Mouse (Mus musculus): Measurements from ENCODE around the gene Rps4x. TPM values are rescaled to one million over a fixed set of nuclear protein-coding genes. Genes with fewer than 3 reads are reported as not detected.

Rps4x gene
- polyA plus RNA-seq, 1 experiment from 2014 or later: 592 TPM

DNA sequence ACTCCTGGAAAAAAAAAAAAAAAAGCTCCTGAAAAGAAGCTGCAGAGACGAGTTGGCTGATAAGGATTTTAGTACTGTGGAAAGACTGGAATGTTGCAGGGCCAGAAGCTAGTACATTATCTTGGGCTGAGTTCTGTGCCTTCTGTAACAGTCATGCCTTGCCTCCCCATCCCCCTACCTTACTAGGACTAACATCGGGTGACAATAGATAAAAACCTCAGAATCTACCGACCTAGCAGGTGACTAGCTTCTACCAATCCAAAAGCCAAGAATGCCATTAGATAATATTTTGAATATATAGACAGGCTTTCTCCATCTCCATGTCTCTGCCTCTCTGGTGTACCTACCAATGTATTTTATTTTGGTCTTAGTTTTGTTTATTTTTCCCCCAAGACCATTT lies 18.3 kb downstream of the Rps4x start:
- no peaks in the 10 kb centered on the region for H3K36me3 ChIP-seq (ENCODE audit: control insufficient read depth, insufficient read depth, low read length)
- DNase-seq (ENCODE audit: low spot score): no peak
- ATAC-seq (ENCODE audit: insufficient read depth, low FRiP score, low TSS enrichment): no peak
- 65% methylated on average over 3 of the region's 3 CpGs for WGBS
- H3K9ac ChIP-seq (ENCODE audit: low read length): no peak overlapping the region
- H3K27ac ChIP-seq (ENCODE audit: low read depth, low read length): no peak overlapping the region
- no peaks in the 10 kb centered on the region for H3K27me3 ChIP-seq (ENCODE audit: control insufficient read depth, insufficient read depth, low read length)
- H3K4me1 ChIP-seq (ENCODE audit: control insufficient read depth, insufficient read depth, low read length): no peaks in the 10 kb centered on the region
- no peak overlapping the region for H3K4me2 ChIP-seq (ENCODE audit: low read depth)
- no peaks in the 10 kb centered on the region for H3K9me3 ChIP-seq (ENCODE audit: control insufficient read depth, low read length)
- no peak overlapping the region for H3K4me3 ChIP-seq (ENCODE audit: low read depth, low read length)

GRCm38 (mm10) chrX:102170135-102170534 lies 19.1 kb downstream of the Rps4x start:
- 55% methylated on average over 3 of the region's 3 CpGs for WGBS

DNA sequence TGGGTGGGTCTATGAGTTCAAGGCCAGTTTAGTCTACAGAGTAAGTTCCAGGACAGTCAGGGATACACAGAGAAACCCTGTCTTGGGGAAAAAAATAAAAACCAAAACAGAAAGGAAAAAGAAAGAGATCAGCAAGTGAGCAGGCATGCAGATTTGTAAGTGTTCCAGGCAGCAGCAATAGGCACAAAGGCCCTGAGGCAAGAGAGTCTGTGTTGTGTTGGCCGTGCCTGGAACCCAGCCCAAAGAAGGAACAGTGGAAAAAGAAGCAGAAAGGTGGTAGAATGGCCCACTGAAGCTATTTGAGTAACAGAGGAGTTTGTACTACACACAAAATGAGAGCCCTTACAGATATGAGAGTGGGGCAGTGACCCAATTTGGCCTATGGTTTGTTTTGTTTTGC lies 19.5 kb downstream of the Rps4x start:
- no peak overlapping the region for H3K9ac ChIP-seq (ENCODE audit: low read length)
- H3K27me3 ChIP-seq (ENCODE audit: control insufficient read depth, insufficient read depth, low read length): no peaks in the 10 kb centered on the region
- H3K9me3 ChIP-seq (ENCODE audit: control insufficient read depth, low read length): no peaks in the 10 kb centered on the region
- H3K27ac ChIP-seq (ENCODE audit: low read depth, low read length): no peak overlapping the region
- no peaks in the 10 kb centered on the region for H3K4me1 ChIP-seq (ENCODE audit: control insufficient read depth, insufficient read depth, low read length)
- no peak for DNase-seq (ENCODE audit: low spot score)
- ATAC-seq (ENCODE audit: insufficient read depth, low FRiP score, low TSS enrichment): no peak
- H3K4me3 ChIP-seq (ENCODE audit: low read depth, low read length): no peak overlapping the region
- no peak overlapping the region for H3K4me2 ChIP-seq (ENCODE audit: low read depth)
- H3K36me3 ChIP-seq (ENCODE audit: control insufficient read depth, insufficient read depth, low read length): no peaks in the 10 kb centered on the region
- WGBS: 79% methylated on average over 1 of the region's 1 CpGs

More at GRCm38 (mm10) chrX:102170135-102170534, 19.1 kb downstream of the Rps4x start:
- no peaks in the 10 kb centered on the region for H3K36me3 ChIP-seq (ENCODE audit: control insufficient read depth, insufficient read depth, low read length)
- H3K27ac ChIP-seq (ENCODE audit: low read depth, low read length): no peak overlapping the region
- no peaks in the 10 kb centered on the region for H3K9me3 ChIP-seq (ENCODE audit: control insufficient read depth, low read length)
- no peaks in the 10 kb centered on the region for H3K27me3 ChIP-seq (ENCODE audit: control insufficient read depth, insufficient read depth, low read length)
- no peak overlapping the region for H3K4me3 ChIP-seq (ENCODE audit: low read depth, low read length)
- H3K9ac ChIP-seq (ENCODE audit: low read length): no peak overlapping the region
- no peak overlapping the region for H3K4me2 ChIP-seq (ENCODE audit: low read depth)
- no peak for DNase-seq (ENCODE audit: low spot score)
- H3K4me1 ChIP-seq (ENCODE audit: control insufficient read depth, insufficient read depth, low read length): no peaks in the 10 kb centered on the region
- no peak for ATAC-seq (ENCODE audit: insufficient read depth, low FRiP score, low TSS enrichment)

DNA sequence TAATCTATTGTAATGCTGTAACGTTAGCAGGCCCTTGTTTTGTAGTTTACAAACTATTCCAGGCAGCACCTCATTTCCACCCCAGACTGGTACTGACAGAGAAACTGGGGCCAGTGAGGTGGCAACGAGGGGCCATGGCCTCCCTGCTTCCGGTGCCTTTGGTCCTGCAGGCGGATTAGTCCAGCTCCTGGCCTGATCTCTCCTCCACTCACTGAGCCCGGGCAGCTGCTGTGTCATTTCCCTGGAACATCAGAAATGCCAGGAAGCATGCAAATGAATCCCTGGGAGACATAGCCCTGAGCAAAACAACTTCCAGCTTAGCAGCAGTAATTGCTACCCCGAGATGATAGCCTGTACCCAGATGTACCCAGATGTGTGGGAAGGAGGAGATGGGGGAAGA lies 22.2 kb downstream of the Rps4x start:
- 28% methylated on average over 6 of the region's 6 CpGs for WGBS
- Histone ChIP-seq H3K27me3 (ENCODE audit: control insufficient read depth, insufficient read depth, low read length) (no peaks in the 10 kb centered on the region), H3K4me2 (ENCODE audit: low read depth) (no peak overlapping the region), H3K4me1 (ENCODE audit: control insufficient read depth, insufficient read depth, low read length) (no peaks in the 10 kb centered on the region), H3K36me3 (ENCODE audit: control insufficient read depth, insufficient read depth, low read length) (no peaks in the 10 kb centered on the region), H3K4me3 (ENCODE audit: low read depth, low read length) (no peak overlapping the region), H3K27ac (ENCODE audit: low read depth, low read length) (no peak overlapping the region), H3K9me3 (ENCODE audit: control insufficient read depth, low read length) (no peaks in the 10 kb centered on the region), H3K9ac (ENCODE audit: low read length) (no peak overlapping the region)
- no peak for DNase-seq (ENCODE audit: low spot score)
- ATAC-seq (ENCODE audit: insufficient read depth, low FRiP score, low TSS enrichment): no peak

DNA sequence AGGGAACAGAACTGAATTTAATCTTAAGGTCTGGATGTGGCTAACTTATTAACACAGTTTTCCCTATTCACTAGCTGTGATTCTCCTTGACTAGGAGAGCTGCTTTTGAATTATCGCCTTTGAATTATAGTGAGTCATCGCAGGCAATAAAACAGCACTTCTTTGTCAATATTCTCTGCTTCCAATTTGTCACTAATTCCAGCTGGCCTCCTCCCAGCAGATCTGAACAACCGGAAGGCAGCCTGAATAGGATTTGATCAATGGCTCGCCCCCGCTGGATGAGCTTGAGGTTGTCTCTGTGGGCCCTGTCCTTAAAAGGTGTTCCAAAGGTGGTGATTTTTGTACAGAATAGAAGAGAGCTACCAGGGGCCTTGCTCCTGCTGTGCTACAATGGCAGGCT lies 22.7 kb downstream of the Rps4x start:
- H3K27ac ChIP-seq (ENCODE audit: low read depth, low read length): no peak overlapping the region
- H3K9me3 ChIP-seq (ENCODE audit: control insufficient read depth, low read length): no peaks in the 10 kb centered on the region
- H3K9ac ChIP-seq (ENCODE audit: low read length): no peak overlapping the region
- H3K4me2 ChIP-seq (ENCODE audit: low read depth): no peak overlapping the region
- no peak for DNase-seq (ENCODE audit: low spot score)
- no peaks in the 10 kb centered on the region for H3K27me3 ChIP-seq (ENCODE audit: control insufficient read depth, insufficient read depth, low read length)
- H3K4me1 ChIP-seq (ENCODE audit: control insufficient read depth, insufficient read depth, low read length): no peaks in the 10 kb centered on the region
- ATAC-seq (ENCODE audit: insufficient read depth, low FRiP score, low TSS enrichment): no peak
- no peaks in the 10 kb centered on the region for H3K36me3 ChIP-seq (ENCODE audit: control insufficient read depth, insufficient read depth, low read length)
- H3K4me3 ChIP-seq (ENCODE audit: low read depth, low read length): no peak overlapping the region
- WGBS: 44% methylated on average over 5 of the region's 5 CpGs

DNA sequence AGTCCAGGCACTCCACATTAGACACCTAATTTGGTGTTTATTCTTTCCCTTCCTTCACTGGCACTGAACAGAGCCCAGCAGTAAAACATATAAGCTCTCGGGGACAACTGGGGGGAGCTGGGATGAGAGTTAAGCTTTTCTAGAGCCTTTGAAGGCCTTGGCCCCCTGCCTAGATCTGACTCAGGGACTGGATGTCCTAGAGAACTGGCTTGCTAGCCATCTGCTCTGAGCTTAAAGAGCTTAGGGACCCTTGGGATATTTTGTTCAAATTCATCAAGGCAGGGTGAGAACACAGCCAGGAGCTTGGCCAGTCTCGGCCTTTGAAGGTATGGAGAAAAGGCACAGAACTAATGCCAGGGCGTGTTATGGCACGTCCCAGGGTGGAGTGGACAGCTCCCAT lies 25.7 kb downstream of the Rps4x start:
- Histone ChIP-seq H3K27ac (ENCODE audit: low read depth, low read length) (no peak overlapping the region), H3K36me3 (ENCODE audit: control insufficient read depth, insufficient read depth, low read length) (no peaks in the 10 kb centered on the region), H3K4me2 (ENCODE audit: low read depth) (no peak overlapping the region), H3K4me1 (ENCODE audit: control insufficient read depth, insufficient read depth, low read length) (no peaks in the 10 kb centered on the region), H3K9me3 (ENCODE audit: control insufficient read depth, low read length) (no peaks in the 10 kb centered on the region), H3K9ac (ENCODE audit: low read length) (no peak overlapping the region), H3K4me3 (ENCODE audit: low read depth, low read length) (no peak overlapping the region), H3K27me3 (ENCODE audit: control insufficient read depth, insufficient read depth, low read length) (no peaks in the 10 kb centered on the region)
- 82% methylated on average over 4 of the region's 4 CpGs for WGBS
- no peak for ATAC-seq (ENCODE audit: insufficient read depth, low FRiP score, low TSS enrichment)
- no peak for DNase-seq (ENCODE audit: low spot score)

GRCm38 (mm10) chrX:102163096-102163495 lies 26.1 kb downstream of the Rps4x start:
- Histone ChIP-seq H3K36me3 (ENCODE audit: control insufficient read depth, insufficient read depth, low read length) (no peaks in the 10 kb centered on the region), H3K9ac (ENCODE audit: low read length) (no peak overlapping the region), H3K9me3 (ENCODE audit: control insufficient read depth, low read length) (no peaks in the 10 kb centered on the region), H3K27ac (ENCODE audit: low read depth, low read length) (no peak overlapping the region), H3K4me2 (ENCODE audit: low read depth) (no peak overlapping the region), H3K27me3 (ENCODE audit: control insufficient read depth, insufficient read depth, low read length) (no peaks in the 10 kb centered on the region), H3K4me3 (ENCODE audit: low read depth, low read length) (no peak overlapping the region), H3K4me1 (ENCODE audit: control insufficient read depth, insufficient read depth, low read length) (no peaks in the 10 kb centered on the region)
- ATAC-seq (ENCODE audit: insufficient read depth, low FRiP score, low TSS enrichment) (no peak), DNase-seq (ENCODE audit: low spot score) (no peak)
- 58% methylated on average over 2 of the region's 2 CpGs for WGBS

- 82% methylated on average over 2 of the region's 2 CpGs for WGBS
- Histone ChIP-seq H3K9ac (ENCODE audit: low read length) (no peak overlapping the region), H3K27me3 (ENCODE audit: control insufficient read depth, insufficient read depth, low read length) (no peaks in the 10 kb centered on the region), H3K27ac (ENCODE audit: low read depth, low read length) (no peak overlapping the region), H3K4me1 (ENCODE audit: control insufficient read depth, insufficient read depth, low read length) (no peaks in the 10 kb centered on the region), H3K36me3 (ENCODE audit: control insufficient read depth, insufficient read depth, low read length) (no peaks in the 10 kb centered on the region), H3K4me2 (ENCODE audit: low read depth) (no peak overlapping the region), H3K4me3 (ENCODE audit: low read depth, low read length) (no peak overlapping the region), H3K9me3 (ENCODE audit: control insufficient read depth, low read length) (no peaks in the 10 kb centered on the region)
- ATAC-seq (ENCODE audit: insufficient read depth, low FRiP score, low TSS enrichment) (no peak), DNase-seq (ENCODE audit: low spot score) (no peak)
These were observed 28.7 kb downstream of the Rps4x start for GRCm38 (mm10) chrX:102160528-102160927.

GRCm38 (mm10) chrX:102159778-102160177 lies 29.4 kb downstream of the Rps4x start:
- H3K4me2 ChIP-seq (ENCODE audit: low read depth): no peak overlapping the region
- ATAC-seq (ENCODE audit: insufficient read depth, low FRiP score, low TSS enrichment): no peak
- H3K4me1 ChIP-seq (ENCODE audit: control insufficient read depth, insufficient read depth, low read length): no peaks in the 10 kb centered on the region
- no peak overlapping the region for H3K27ac ChIP-seq (ENCODE audit: low read depth, low read length)
- H3K9ac ChIP-seq (ENCODE audit: low read length): no peak overlapping the region
- no peaks in the 10 kb centered on the region for H3K36me3 ChIP-seq (ENCODE audit: control insufficient read depth, insufficient read depth, low read length)
- H3K4me3 ChIP-seq (ENCODE audit: low read depth, low read length): no peak overlapping the region
- DNase-seq (ENCODE audit: low spot score): no peak
- no peaks in the 10 kb centered on the region for H3K27me3 ChIP-seq (ENCODE audit: control insufficient read depth, insufficient read depth, low read length)
- 49% methylated on average over 2 of the region's 2 CpGs for WGBS
- H3K9me3 ChIP-seq (ENCODE audit: control insufficient read depth, low read length): no peaks in the 10 kb centered on the region
